Mouse (Mus musculus) embryonic facial prominence, embryonic 12.5 days (tissue): Measurements from ENCODE around the gene Lrrc3b. TPM values are rescaled to one million over a fixed set of nuclear protein-coding genes. Genes with fewer than 3 reads are reported as not detected.

Experiments
- ATAC-seq: fragments of 200-750 bp; cut with Nextera tagmentation; 2 replicates; pipeline ENCODE4 v1.8.0; 2017; ENCODE audit not compliant: insufficient number of reproducible peaks, insufficient read depth, low FRiP score, low TSS enrichment
- H3K27ac ChIP-seq: fragments of 300-500 bp; sonication (generic); 2 replicates; pipeline ENCODE4 v1.5.1; 2016; ENCODE audit warnings: mild to moderate bottlenecking
- H3K27me3 ChIP-seq: fragments of 300-500 bp; sonication (generic); 2 replicates; pipeline ENCODE4 v1.6.1; 2016; ENCODE audit warnings: mild to moderate bottlenecking, moderate library complexity
- H3K36me3 ChIP-seq: fragments of 300-500 bp; sonication (generic); 2 replicates; pipeline ENCODE4 v1.6.1; 2016; ENCODE audit warnings: mild to moderate bottlenecking
- H3K4me1 ChIP-seq: fragments of 300-500 bp; sonication (generic); 2 replicates; pipeline ENCODE4 v1.6.1; 2016
- H3K4me2 ChIP-seq: fragments of 300-500 bp; sonication (generic); replicated peaks from 2 replicates; pipeline ENCODE4 v1.6.1; 2016; ENCODE audit warnings: mild to moderate bottlenecking, moderate library complexity
- H3K4me3 ChIP-seq: fragments of 300-500 bp; sonication (generic); 2 replicates; pipeline ENCODE4 v1.5.1; 2016; ENCODE audit warnings: mild to moderate bottlenecking
- H3K9ac ChIP-seq: fragments of 300-500 bp; sonication (generic); 2 replicates; pipeline ENCODE4 v1.6.1; 2016; ENCODE audit warnings: mild to moderate bottlenecking, moderate library complexity
- H3K9me3 ChIP-seq: fragments of 300-500 bp; sonication (generic); 2 replicates; pipeline ENCODE4 v1.6.1; 2016; ENCODE audit warnings: mild to moderate bottlenecking, moderate library complexity
- WGBS: fragments of 180-500 bp; shearing (Covaris S2); methylation state at CpG from one replicate; pipeline ENCODE4 v1.1.7; 2016; 5-methylcytosine and 5-hydroxymethylcytosine counted together
- polyA plus RNA-seq: library from polyadenylated mRNA; unstranded; fragments of >200 nt; fragmentation: Nextera tagmentation; extraction: Ambion mirVana; gene quantifications from 2 replicates; pipeline ENCODE4 v1.2.1, GENCODE M21; 2016

The Lrrc3b gene
- polyA plus RNA-seq = 1.8 and 2.1 TPM in 2 replicates

DNA sequence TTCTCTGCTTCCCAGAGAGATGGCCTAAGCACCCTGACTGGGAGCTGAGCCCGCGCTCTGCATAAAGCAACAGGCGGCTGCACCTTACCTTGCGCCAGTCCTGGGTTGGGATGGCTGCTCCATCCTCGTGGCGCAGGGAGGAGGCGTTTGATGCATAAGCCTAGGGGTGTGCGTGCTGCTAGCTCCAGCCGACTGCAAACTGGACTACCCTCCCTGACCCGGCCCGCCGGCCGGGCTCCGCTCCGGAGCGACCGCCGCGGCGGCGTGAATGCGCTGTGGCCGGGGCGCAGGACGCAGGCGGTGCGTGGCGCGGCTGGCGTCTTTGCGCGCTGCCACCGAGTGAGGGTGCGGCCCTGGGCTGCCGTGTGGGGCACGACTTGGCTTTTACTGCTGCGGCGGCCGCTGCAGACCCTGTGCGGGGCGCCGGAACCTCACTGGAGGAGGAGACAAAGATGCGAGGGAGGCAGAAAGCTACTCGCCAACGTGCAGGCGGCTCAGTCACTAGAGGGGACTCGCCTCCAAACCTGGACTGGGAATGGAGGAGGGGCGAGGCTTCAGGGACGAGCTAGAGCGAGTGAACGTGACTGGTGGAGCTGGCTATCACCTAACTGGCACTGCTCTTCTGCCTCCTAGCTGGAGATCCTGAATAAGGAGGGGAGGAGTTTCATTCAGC is at the start of gene Lrrc3b:
Gene Lrrc3b (minus strand): TSS at position 503 of the 673 bp plus-strand sequence.
- ATAC-seq = peak; percentile 89
- Histone ChIP-seq H3K9ac (peak within 1 kb of the TSS; percentile 49), H3K4me1 (no peaks in the 10 kb centered on the region), H3K27me3 (peaks cover 4% of the 10 kb centered on the region; the same call in 1 of the 2 replicates), H3K4me3 (peak within 1 kb of the TSS; percentile 57), H3K27ac (no peak within 1 kb of the TSS), H3K9me3 (no peaks in the 10 kb centered on the region), H3K36me3 (no peaks in the 10 kb centered on the region), H3K4me2 (peak within 1 kb of the TSS; percentile 89)
- under 1% methylated on average over 46 of the region's 51 CpGs for WGBS

DNA sequence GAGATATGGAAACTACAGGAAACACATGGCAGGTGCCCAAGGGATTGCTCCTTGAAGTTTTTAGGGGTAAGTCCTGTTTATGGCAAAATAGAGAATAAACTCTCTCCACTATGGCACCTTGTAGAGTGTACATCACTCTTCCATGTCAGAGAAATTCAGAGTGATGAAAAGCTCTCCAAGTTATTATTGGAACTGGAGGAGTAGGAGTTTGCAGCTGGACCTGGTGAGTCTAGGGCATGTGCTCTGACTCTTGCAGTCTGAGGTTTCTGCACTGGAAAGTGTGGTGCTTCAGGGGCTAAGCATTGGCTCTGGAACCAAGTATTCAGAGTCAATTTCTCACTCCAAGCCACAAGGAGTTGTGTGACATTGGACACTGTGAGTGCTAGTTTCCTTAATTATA is 38.9 kb upstream of the Lrrc3b start:
- H3K4me3 ChIP-seq = no peak overlapping the region
- no peak for ATAC-seq
- no peak overlapping the region for H3K27ac ChIP-seq
- H3K36me3 ChIP-seq = no peaks in the 10 kb centered on the region
- H3K27me3 ChIP-seq = no peaks in the 10 kb centered on the region
- H3K9me3 ChIP-seq = no peaks in the 10 kb centered on the region
- H3K9ac ChIP-seq = no peak overlapping the region
- no peak overlapping the region for H3K4me2 ChIP-seq
- no peaks in the 10 kb centered on the region for H3K4me1 ChIP-seq

DNA sequence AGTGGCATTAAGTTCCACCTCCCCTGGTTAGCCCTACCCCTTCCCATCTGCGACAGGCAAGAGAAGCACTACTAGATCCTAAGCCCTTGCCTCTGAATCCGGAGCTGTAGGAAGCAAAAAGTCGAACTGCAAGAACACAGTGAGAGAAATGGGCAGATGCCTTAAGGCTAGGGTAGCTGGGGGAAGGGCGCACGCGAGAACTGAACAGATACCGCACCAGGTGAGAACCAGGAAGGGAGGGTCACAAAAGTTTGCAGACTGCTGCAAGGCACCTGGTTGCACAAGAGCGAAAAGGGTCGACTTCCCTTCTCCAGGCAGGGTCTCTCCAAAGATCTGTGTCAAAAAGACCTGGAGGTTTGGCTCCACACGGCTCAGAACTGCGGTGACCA is 697 bp downstream of the Lrrc3b start:
- ATAC-seq = no peak
- Histone ChIP-seq H3K27me3 (peaks cover 4% of the 10 kb centered on the region; the same call in 1 of the 2 replicates), H3K9me3 (no peaks in the 10 kb centered on the region), H3K4me2 (peak overlapping the region; percentile 89), H3K4me3 (peak overlapping the region; percentile 57), H3K9ac (peak overlapping the region; percentile 49), H3K36me3 (no peaks in the 10 kb centered on the region), H3K4me1 (no peaks in the 10 kb centered on the region), H3K27ac (no peak overlapping the region)
- WGBS = under 1% methylated on average over 11 of the region's 11 CpGs

DNA sequence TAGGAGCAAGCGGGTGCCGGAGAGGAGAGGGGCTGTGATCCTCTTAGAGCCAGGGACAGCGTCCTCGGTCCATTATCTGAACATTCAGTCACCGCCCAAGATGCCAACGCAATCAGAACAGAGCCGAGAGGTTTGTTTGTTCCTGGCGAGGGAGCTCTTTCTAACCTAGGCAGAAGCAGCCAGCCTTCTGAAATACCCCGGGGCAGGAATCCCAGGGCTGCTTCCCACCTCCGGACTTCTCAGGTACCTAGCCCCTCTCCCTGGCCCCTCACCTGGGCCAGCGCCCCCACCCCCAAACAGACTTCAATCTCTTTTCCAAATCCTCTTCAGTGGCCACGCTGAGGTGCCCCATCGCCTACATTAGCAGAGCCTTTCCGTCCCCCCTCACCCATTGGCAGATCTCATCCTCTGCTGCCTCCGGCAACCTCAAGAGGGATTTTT is 1.3 kb downstream of the Lrrc3b start:
- no peak for ATAC-seq
- no peak overlapping the region for H3K9ac ChIP-seq
- no peaks in the 10 kb centered on the region for H3K9me3 ChIP-seq
- H3K4me2 ChIP-seq = peak overlapping the region; percentile 89
- peaks cover 4% of the 10 kb centered on the region; the same call in 1 of the 2 replicates for H3K27me3 ChIP-seq
- H3K27ac ChIP-seq = no peak overlapping the region
- 3% methylated on average over 15 of the region's 15 CpGs for WGBS
- no peaks in the 10 kb centered on the region for H3K4me1 ChIP-seq
- H3K4me3 ChIP-seq = peak overlapping the region; percentile 57
- H3K36me3 ChIP-seq = no peaks in the 10 kb centered on the region

DNA sequence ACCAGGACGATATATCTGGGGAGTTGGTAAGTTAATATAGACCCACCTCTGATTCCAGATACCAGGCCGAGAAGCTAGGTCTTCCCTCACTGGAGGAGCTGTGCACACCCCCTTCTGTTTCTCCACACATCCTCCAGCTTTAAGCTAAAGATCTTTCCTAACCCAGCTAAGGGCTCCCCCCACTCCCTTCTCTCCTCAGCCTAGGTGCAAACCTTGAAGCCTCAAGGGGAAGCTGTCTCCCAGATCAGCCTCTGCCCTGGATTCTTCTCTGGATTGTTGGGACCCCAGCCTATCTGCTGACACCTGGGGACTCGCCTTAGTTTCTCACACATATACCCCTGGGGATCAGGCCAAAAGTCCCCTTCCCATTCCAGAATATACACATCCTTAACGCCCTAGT is 1.7 kb downstream of the Lrrc3b start:
- Histone ChIP-seq H3K4me2 (peak overlapping the region; percentile 89), H3K4me3 (no peak overlapping the region), H3K27me3 (peaks cover 4% of the 10 kb centered on the region; the same call in 1 of the 2 replicates), H3K36me3 (no peaks in the 10 kb centered on the region), H3K27ac (no peak overlapping the region), H3K9me3 (no peaks in the 10 kb centered on the region), H3K9ac (no peak overlapping the region), H3K4me1 (no peaks in the 10 kb centered on the region)
- ATAC-seq = no peak
- WGBS = 48% methylated on average over 4 of the region's 4 CpGs

DNA sequence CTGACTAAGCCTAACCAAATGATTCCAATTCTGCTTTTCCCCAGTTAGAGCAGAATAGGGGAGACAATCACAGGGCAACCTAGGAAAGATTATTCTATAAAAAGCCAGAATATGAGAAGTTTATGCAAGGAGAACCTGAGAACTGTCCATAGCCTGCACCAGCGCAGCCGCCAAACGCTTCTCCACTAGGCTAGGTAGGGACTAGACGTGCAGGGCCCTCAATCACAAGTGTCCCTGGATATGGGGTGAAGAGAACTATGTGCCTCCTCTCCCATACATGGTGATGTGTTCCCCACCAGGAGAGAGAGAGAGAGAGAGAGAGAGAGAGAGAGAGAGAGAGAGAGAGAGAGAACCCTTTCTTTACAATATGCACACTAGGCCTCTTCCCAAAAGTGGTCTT is 2.2 kb downstream of the Lrrc3b start:
- Histone ChIP-seq H3K27ac (no peak overlapping the region), H3K4me3 (no peak overlapping the region), H3K36me3 (no peaks in the 10 kb centered on the region), H3K9ac (no peak overlapping the region), H3K9me3 (no peaks in the 10 kb centered on the region), H3K4me1 (no peaks in the 10 kb centered on the region), H3K4me2 (no peak overlapping the region), H3K27me3 (peaks cover 4% of the 10 kb centered on the region; the same call in 1 of the 2 replicates)
- WGBS = 87% methylated on average over 4 of the region's 4 CpGs
- no peak for ATAC-seq

DNA sequence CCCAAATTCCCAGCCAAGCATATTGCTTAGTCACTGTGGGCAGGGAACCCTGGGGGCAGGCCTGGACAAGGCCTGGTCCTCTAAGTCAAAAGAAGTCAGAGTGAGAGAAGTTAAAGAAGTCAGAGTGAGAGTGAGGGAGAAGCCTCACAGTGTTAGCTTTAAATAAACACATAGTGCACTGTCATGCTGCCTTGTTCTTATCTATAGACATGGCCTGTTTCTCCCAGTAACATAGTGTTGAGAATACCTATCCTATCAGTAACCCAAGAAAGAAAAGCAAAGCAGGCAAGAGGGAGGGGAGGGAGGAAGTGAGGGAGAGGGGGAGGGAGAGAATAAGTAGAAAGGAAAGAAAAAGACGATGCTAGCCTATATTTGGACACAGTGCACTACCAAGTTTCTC is 6.4 kb downstream of the Lrrc3b start:
- 57% methylated on average over 1 of the region's 1 CpGs for WGBS
- Histone ChIP-seq H3K36me3 (no peaks in the 10 kb centered on the region), H3K27me3 (peaks cover under 1% of the 10 kb centered on the region; the same call in 1 of the 2 replicates), H3K4me1 (no peaks in the 10 kb centered on the region), H3K27ac (no peak overlapping the region), H3K4me3 (no peak overlapping the region), H3K9me3 (no peaks in the 10 kb centered on the region), H3K4me2 (no peak overlapping the region), H3K9ac (no peak overlapping the region)
- ATAC-seq = no peak

DNA sequence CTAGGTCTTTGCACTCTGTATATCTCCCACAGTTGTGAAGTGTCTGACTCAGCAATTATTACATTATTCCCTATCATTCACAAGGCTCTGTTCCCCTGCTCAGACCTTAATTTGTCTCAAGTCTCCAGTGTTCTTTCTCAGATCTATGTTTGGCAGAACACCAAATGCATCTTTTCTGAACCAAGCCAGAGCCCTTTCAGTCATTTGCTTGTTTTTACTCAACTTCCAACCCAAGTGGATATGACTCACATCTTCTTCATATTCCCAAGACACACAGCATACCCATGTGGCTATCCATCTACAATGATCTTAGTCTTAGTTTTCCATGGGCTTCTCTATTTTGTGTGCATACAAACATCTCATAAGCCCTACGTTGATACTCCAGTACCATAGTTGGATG is 17.2 kb downstream of the Lrrc3b start:
- 90% methylated on average over 1 of the region's 1 CpGs for WGBS
- no peaks in the 10 kb centered on the region for H3K9me3 ChIP-seq
- H3K27me3 ChIP-seq = no peaks in the 10 kb centered on the region
- H3K9ac ChIP-seq = no peak overlapping the region
- H3K4me1 ChIP-seq = no peaks in the 10 kb centered on the region
- no peak overlapping the region for H3K4me2 ChIP-seq
- ATAC-seq = no peak
- H3K27ac ChIP-seq = no peak overlapping the region
- no peak overlapping the region for H3K4me3 ChIP-seq
- H3K36me3 ChIP-seq = no peaks in the 10 kb centered on the region

DNA sequence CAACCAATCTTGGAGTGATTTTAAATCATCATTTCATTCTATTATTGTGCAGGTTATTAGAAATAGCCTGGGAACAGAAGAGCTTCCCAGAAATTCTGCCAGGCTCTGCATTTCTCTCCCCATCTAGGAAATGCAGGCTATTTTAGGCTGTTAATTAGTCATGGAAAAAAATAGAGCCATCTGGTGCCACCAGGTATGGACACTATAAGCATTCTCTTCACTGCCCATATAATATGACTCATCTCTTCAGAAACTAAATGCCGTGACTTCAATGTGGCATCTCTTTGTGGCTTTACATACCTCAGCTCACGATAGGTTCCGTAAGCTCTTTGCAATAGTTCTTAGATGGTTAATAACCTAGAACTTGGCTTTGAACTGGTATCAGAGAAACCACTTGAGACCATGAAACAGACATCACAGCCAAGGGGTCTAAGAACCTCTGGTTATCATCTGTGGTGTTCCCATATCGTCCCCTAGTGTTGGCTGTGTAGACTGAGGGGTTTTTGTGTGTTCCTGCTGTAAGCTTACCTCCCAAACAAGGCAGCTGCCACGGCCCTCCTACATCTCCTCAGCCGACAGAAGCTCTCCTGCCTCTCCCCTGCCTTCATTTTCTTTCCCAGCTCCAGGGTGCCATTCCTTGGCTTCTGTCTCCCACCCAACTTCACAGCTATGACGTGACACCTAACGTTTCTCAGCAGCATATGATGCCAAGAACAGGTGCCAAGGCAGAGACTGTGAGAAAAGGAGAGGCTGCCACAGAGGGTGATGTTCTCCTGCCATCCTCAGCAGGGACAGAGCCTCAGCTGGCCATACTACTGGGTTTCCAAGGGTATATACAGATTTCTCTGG is 27.9 kb downstream of the Lrrc3b start:
- no peak for ATAC-seq
- Histone ChIP-seq H3K27ac (no peak overlapping the region), H3K4me3 (no peak overlapping the region), H3K9me3 (no peaks in the 10 kb centered on the region), H3K27me3 (no peaks in the 10 kb centered on the region), H3K4me1 (no peaks in the 10 kb centered on the region), H3K36me3 (no peaks in the 10 kb centered on the region), H3K4me2 (no peak overlapping the region), H3K9ac (no peak overlapping the region)
- WGBS = 78% methylated on average over 8 of the region's 8 CpGs

DNA sequence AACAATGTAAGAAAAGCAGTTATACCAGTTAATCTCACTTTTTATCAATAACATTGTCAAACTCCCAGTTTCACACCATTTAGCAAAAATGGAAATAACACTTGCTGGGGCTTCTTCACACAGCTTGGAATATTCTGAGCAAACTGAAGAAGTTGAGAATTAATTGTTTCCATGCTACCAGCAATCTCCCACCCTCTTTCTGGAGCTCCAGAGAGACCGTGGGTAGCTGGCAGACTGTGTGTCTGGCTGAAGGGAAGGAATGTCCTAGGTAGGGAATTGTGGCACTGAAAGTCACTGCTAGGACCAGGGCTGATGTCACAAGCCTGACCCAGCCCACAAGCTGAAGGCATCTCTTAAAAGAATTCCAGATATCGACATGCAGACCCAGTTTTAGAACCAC is 53.3 kb downstream of the Lrrc3b start:
- Histone ChIP-seq H3K9me3 (no peaks in the 10 kb centered on the region), H3K4me2 (no peak overlapping the region), H3K4me3 (no peak overlapping the region), H3K27ac (no peak overlapping the region), H3K9ac (no peak overlapping the region), H3K27me3 (no peaks in the 10 kb centered on the region), H3K36me3 (no peaks in the 10 kb centered on the region), H3K4me1 (no peaks in the 10 kb centered on the region)
- ATAC-seq = no peak
- WGBS = 68% methylated on average over 2 of the region's 2 CpGs

DNA sequence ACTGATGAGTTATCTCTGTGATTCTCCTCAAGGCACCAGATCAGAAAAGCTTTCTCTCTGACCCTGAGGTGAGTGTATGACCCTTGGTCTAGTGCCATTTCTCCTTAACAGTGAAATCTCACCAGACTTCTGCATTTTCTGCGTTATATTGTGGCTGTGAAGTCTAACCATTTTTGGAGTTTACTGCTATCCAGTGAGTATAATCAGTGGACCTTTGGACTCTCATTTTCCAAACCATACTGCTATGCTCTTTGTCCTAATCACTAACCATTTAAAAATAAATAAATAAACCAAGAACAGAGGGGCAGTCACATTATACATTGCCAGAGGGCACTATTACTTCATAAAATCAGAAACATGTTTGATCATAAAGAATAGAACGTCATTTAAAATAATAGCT is 53.8 kb downstream of the Lrrc3b start:
- Histone ChIP-seq H3K4me3 (no peak overlapping the region), H3K27ac (no peak overlapping the region), H3K4me1 (no peaks in the 10 kb centered on the region), H3K9ac (no peak overlapping the region), H3K4me2 (no peak overlapping the region), H3K27me3 (no peaks in the 10 kb centered on the region), H3K9me3 (no peaks in the 10 kb centered on the region), H3K36me3 (no peaks in the 10 kb centered on the region)
- no peak for ATAC-seq
- WGBS = 62% methylated on average over 2 of the region's 2 CpGs

DNA sequence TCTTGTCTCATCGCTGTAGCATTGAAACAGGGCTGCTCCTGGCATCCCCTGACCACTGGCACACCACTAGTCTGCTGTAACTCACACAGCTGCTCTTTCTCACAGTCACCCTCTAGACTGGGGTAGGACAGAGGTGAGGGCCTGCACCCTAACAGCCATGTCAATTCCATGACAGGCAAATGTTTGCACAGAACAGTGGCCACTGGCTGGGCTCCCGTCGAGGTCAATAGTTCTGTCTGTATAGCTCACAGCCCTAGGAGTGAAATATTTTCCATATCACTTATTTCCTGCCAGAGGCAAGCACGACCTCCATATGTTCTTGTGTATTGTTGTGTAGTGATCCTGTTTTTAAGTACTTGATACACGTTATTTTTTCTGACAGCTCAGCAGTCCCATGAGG is 54.3 kb downstream of the Lrrc3b start:
- H3K4me2 ChIP-seq = no peak overlapping the region
- H3K27ac ChIP-seq = no peak overlapping the region
- no peaks in the 10 kb centered on the region for H3K27me3 ChIP-seq
- no peaks in the 10 kb centered on the region for H3K36me3 ChIP-seq
- ATAC-seq = no peak
- H3K4me1 ChIP-seq = no peaks in the 10 kb centered on the region
- H3K9me3 ChIP-seq = no peaks in the 10 kb centered on the region
- WGBS = 61% methylated on average over 5 of the region's 5 CpGs
- H3K9ac ChIP-seq = no peak overlapping the region
- no peak overlapping the region for H3K4me3 ChIP-seq
